Mouse (Mus musculus) embryo, embryonic 9.5 days (tissue): ENCODE measurements around the gene Ctnna2.

ENCODE experiments used
- DNase-seq: peaks from one replicate; pipeline ENCODE4 v3.0.0-alpha.2; 2017; ENCODE audit errors: extremely low spot score

The Ctnna2 gene

DNA sequence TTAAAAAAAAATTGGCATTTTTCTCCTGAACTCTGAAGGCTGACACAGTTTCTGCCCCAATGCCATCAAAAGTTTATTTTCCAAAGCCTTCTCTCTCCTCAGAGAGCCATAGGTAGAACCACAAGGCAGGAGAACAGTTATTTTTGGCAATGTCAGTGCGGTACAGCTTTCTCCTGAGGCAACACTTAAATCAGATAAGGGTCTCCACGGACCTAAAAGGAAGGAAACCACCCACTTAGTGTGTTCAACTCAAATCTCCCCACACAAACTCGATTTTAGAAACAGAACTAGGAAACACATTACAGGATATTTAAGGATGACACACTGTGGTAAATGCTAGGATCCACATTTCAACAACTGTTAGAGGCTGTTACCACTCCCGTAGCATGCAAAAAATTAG lies 803.7 kb downstream of the Ctnna2 start:
- DNase-seq, result no peak

DNA sequence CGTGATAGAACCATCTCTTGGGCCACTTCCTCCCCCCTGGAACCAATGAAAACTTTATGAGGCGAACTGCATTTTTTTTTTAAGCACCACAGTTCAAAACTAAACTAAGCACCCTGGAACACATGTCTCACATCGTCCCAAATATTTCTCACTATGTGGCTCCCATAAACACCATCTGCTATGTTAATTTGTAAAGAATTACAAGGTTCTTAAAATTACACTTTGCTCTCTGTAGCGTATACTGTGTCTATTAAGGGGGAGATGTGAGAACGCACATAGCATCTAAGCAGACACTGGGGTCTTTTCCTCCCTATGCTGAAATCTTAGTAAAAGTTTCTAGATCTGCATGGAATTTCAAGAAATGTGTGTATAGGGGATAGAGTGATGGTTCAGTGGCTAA lies 822.5 kb downstream of the Ctnna2 start:
- DNase-seq, result no peak

DNA sequence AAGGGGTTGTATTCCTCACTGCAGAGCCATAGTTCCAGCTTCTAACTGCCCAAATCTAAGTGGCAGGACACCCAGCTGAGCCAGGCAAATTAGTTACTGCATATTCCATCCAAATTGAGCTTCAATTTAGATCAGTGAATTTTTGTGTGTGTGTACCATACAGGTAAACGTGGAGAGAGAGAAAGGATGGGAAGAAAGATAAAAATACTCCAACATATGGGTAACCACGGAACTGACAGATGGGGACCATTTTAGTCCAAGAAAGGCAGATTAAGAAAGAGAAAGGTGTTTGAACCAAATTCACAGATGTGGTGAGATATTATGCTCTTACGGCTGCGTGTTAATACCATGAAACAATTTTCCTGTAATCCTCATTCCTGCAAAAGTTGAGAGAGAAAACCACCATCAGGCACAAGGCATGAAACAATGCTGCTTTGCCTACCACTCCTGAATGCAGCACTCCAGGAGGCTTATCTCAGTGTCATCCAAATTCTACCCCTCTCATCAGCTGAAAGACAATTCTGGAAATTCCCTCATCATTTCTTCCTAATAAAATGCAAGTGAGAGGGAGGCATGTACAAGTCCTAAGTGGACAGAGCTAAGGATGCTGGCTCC lies 840.1 kb downstream of the Ctnna2 start:
- DNase-seq, result no peak

DNA sequence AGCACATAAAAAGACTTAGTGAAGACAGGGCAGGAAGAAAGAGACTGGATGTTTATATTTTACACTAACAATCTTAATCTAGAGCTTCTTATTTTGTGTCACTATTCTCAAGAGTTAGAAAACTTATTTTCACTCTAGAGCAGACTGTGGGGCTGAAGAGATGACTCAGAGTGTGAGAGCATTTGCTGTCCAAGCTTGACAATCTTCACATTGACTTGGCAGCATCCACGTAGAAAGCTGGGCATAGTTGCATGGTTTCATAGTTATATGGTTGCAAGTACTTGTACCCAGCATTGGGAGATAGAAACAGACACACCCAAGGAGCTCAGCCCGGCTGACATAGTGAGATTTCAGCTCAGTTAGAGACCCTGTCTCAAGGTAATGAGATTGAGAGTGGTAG lies 858.6 kb downstream of the Ctnna2 start:
- no peak for DNase-seq

DNA sequence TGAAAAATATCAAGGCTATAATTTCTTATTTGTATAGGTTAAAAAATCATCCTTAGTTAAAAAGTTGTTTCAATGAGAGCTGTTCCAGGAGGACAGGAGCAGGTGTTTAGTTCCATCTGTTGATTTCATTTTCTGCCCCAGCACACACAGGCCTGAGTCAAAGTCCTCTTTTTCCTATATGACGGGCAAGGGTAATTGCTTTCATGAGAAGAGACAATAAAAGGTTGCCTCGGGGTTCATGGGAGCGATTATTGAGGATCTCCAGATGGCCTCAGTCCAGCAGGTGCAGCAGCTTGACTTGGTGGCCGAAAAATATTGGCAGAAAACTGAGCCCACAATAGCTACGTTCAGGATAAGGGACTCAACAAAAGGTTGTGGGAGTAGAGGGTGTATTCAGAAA lies 859.0 kb downstream of the Ctnna2 start:
- no peak for DNase-seq

DNA sequence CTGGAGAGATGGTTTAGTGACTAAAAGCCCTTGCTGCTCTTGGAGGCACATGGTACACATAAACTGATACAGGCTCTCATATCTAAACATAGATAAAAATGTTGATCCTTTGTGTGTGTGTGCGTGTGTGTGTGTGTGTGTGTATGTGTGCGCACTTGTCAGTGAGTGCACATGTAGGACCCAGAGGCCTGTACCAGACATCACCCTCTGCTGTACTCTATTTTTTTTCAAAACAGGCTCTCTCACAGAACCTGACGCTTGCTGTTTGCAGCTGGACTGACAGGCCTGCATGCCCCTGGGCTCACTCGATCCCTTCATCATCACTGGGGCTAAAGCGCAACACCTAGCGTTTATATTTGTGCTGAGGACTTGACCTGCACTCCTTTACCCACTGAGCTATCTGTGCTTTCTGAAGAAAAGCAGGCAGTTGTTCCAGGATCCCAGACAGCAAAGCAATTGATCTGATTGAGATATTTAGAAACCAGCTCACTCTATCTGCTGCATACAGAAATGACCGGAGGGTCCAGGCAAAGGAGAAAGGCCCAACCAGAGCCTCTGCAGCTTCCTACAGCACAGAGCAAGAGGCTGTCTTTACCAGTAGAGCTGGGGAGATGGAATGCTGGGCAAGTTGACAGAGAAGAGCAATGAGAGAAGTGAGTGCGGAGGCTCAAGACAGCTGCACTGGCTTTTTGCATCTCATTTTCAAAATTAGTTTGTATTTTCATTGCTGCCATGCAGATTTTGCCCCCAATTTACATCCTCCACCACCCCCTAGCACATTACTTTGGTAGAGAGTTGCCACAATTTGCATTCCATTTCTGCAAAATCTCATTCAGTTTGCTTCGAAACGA lies 870.2 kb downstream of the Ctnna2 start:
- DNase-seq, result no peak

DNA sequence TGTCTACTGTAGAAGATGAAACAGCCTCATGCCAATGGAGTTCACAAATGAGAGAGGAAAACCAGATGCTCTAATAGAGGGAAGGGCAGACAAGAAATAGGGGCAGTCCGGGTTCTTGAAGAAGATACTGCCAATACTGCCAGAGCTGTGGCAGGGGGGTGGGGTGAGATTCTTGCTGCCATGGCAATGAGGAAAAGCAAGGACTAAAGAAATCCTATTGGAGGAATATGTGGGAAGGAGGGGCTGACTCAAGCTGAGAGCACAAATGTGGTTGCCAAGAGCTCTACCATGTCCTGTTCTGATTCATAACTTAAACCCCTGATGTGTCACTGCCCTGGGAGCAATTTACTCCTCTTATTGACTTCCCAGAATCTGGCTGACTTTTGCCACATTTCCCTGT lies 878.5 kb downstream of the Ctnna2 start:
- no peak for DNase-seq

DNA sequence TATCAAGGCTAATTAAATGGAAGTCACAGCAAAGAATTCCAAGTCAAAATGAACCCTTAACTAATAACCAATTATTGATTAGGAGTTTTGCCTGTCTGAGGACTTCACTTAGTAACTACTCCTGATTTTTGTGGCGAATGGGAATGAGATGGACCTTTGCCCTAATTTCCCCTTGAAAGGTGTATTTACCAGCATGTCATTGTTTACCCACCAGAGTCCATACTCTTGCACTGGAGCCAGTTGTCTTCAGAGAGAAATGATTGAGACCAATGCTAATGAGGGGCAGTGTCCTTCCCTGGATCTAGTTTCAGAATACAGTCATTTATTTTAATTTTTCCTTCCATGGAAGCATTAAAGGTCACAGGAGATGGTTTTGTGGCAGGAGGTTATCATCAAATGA lies 881.0 kb downstream of the Ctnna2 start:
- DNase-seq, result no peak

DNA sequence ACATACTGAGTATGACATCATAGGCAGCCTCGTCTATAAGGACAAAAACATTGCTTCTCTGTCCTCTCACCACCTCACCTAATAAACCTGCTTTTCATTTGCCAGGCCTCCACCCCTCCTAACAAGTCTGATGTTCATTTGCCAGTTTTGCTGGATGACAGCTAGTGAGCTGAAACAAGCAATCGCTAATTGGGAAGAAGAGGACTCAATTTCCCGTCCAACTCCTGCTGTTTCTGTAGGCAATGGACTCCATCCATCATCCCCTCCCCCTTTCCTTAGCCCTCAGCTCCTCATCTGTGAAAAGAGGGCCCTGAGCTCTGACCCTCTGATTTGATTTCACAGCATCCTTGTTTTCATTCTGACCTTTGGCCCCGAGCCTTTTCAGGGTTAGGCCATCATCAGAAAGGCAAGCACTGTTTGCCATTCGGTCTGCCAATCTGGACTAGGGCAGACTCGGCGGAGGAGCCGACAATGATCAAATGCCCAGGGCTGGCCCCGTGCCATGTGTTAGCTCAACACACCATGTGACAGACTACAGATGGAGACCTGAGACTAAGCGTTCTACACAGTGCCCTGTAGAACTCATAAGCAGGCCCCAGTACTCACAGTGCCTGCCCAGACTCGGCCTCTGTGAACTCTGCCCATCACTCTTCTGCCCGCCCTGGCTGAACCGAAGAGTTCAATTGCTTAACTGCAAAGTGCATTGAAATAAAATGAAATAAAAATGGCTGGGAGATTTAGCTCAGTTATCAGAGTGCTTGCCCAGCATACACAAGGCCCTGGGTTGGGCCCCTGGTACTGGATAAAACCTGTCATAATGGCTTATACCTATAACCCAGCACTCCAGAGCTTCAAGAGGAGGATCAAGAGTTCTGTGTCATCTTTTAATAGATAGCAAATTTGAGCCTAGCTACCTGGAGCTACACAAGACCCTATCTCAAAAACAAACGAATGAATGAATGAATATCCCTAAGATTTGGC lies 903.8 kb downstream of the Ctnna2 start:
- DNase-seq, result peak; percentile 71

DNA sequence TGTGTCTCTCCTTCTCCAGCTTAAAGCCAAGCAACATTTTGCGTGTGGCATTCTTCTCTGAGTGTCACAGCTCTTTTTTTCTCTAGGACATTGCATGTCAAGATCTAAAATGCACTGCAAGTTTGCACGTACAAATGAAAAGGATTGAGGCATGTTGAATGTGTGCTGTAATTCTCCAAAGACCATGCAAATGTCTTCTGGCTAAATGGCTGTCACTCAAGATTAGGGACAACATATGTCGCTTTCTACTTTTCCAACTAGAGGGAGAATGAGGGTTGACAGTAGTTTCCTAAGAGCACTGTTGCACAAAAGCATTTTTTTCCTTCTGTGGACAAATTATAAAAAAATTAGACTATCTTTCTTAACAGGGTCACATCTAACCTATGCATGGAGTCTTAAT lies 909.9 kb downstream of the Ctnna2 start:
- DNase-seq, result no peak

DNA sequence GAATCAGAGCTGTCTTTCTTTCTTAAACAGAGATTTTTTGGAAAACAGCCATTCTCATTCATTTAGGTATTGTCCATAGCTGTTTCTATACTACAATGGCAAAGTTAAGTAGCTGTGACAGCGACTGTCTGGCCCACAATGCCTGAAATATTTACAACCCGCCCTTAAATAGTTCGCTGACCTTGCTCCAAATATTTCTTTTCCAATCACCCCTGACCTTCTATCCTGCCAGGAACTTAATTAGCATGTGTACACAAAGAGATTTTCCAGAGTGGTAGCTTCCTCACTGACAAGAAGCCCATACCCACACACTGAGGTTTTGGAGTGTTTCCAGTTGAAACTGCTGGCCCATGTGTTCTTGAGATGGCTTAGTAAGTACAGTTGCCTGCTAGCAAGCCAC lies 928.8 kb downstream of the Ctnna2 start:
- DNase-seq, result peak; percentile 45

DNA sequence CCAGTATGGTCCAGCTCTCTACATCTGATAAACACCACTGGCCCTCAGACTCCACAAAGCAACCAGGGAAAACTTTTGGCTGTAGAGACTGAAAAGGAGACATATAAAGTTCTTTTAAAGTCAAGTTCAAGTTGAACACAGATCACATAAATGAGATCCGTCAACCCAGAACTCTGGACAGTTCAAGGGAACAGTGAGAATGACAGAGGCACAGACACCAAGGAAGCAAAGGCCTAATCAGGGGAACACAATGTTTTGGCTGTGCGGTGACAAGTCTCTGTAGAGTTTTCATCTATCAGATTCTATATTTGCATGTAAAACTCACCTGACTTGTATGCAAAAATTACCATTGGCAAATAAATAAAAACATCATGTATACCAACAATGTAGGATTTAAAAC lies 929.3 kb downstream of the Ctnna2 start:
- no peak for DNase-seq

DNA sequence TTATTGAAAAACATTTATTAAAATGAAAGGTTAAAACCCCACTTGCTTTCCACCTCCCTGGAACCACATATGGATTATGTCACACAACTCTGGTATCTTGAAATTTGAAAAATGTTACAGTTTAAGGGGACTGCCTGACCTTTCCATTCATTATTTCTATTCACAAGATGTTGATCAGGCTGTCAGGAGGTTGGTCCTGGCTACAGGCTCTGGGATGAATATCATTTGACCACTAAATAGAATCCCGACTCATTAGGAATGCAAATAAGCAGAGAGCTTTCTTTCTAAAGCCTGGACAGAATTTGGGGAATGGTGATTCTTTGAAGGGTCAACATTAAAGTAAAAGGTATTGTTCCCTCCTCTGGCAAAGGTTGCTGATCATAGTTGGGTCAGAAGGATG lies 931.9 kb downstream of the Ctnna2 start:
- no peak for DNase-seq

DNA sequence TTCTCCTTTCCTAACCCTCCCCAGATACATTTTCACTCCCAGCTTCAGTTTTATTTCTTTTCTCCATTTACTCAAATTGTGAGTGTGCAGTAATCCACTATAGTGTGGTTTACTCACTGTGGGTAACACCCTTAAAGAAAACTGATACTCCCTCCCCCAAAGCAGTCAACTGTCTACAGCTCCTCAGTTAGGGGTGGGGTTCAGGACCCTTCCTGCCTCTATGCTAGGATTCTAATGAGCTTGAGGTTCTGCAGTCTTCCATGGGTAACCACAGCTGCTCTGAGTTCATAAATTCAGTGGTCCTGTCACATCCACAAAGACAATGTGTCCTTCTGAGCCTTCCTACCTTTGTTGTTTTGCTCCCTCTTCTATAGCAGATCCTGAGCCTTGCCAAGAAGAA lies 954.4 kb downstream of the Ctnna2 start:
- DNase-seq, result no peak

DNA sequence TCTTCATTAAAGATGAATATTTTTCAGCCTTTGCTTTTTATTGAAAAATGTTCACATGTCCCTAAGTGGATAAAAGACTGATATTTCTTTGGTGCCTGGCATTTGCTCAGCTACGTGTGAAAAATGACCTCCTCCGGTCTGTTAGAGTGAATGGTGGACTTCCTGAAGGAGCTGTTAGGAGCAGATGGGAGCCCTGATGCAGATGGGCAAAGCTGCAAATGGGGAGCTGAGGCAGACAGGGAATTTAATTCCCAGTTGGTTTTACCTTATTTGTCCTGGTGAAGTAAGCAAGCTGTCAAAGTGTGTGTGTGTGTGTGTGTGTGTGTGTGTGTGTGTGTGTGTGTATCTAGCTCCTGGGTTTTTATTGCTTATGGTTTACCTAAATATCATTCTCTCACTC lies 966.3 kb downstream of the Ctnna2 start:
- DNase-seq, result no peak

DNA sequence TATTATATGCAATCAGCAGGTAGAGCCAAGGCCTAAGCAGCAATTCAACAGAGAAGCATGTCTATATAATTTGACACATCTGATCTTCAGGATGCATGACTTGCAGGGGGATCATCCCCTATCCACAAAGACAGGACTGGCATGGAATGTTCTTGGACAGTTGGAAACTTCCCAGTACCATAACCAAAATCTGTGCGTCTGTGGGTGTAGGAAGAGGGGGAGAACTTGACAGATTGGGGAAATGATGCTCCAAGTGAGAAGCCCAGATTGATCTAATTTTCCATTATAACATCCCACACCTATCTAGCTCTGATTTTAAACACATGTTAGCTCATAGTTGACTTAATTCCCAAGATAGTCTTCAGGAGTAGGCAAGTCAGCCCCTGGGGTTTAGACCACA lies 968.5 kb downstream of the Ctnna2 start:
- no peak for DNase-seq

DNA sequence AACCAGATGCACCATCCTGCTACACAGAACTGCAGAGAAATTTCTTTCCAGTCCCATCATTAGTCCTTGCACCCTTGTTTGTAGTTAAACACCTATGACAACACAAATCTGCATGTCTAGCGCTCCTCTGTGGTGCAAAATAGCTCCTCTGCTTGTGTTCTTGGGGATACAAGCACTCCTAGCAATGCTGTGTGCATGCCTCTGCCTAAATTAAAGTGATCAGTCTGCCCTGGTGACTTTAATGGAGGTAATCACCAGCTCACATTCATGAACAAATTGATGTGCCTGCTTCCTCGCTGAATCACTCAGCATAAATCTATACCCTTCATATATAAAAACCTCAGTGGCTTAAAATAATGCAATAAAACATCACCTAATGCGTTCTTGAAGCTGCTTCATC lies 987.4 kb downstream of the Ctnna2 start:
- DNase-seq, result no peak

DNA sequence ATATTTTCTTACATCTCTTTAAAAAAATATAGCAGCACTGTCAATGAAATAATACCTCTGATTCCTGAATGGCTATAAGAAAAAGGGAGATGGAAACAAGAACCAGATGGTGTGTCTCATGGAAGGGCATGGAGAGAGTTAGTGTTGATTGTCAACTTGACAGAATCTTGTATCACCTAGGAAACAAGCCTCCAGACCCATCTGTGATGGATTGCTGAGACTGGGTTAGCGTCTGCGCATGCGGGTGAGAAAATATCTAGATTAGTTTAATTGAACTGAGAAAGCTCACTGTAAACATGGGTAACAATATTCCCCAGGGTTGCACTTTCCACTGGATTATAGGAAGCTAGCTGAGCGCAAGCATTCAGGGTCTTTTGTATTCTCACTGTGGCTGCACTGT lies 994.7 kb downstream of the Ctnna2 start:
- DNase-seq, result no peak

DNA sequence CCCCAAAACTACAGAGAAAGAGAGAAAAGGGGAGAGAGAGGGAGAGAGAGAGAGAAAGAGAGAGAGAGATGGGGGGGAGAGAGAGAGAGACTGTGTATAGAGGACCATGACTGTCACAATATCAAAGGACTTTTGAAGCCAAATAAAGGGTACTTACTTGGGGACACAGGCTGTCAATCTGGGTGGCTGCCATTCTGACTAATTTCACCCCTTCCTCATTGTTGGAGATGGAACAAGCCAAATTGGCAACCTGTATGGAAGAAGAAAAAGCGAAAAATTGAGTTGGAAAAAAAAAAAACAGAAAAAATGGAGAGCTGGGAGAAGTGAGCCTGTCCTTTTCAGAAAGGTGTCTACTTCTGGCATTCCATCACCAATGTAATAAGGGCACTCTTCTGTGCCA lies 997.8 kb downstream of the Ctnna2 start:
- no peak for DNase-seq

DNA sequence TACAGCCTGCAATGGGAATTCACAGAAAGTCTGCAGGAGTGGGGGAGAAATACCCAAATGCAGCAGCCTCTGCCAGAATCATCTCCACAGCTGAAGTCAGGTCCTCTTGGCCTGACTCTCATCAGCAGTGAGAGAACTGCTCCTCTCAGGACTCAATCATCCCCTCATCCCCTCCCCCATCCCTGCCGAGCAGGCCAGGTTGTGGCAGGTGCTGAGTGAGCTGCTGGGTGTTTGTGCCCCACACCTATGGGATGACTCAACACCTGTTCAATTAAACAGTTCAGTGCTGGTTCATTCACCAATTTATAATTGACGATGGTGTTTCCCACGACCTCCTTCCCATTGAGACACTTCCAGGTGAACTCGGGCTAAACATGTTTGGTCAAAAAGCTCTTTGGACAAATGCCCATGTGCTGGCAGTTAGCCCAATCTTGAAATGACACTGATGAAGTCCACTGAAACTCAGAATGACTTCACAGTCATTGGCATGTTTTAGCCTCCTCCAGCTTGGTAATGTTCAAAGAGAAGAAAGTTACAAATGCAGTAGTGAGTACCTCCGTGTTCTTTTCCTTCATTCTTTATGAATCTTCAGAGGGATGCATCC lies 1000.1 kb downstream of the Ctnna2 start:
- DNase-seq, result no peak

DNA sequence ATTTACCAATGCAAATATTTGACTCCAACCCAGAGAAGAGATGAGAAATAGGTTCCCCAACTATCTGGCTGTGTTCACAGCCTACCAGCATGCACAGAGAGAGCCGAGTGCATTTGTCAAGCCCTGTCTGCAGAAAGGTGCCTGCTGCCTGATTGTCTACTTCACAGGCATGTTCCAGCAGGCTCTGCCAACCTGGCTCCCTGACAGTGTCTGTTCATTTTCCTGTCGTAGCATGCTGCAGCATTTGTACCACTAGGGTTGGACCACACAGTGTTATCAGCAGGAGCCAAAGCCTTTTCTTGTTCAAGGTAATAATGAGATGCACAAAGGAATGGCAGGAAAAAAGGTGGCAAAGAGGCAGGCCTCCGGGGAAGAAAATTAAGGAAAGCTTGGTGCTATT lies 1001.7 kb downstream of the Ctnna2 start:
- peak; percentile 7 for DNase-seq

DNA sequence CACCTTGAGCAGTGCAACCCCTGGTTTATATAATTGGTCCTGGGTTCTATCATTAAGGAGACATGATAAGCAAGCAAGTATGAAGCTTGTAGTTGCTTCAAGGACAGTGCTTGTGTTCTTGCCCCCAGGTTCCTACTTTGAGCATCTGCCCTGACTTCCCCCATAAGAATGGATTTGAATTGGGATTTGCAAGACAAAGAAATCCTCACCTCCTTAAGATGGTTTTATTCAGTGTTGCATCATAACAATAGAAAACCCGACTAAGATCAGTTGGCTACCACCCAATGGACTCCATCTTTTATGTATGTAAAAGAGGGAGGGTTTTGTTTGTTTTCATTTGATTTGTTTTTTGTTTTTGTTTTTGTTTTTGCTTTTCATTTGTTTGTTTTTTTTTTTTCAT lies 1005.2 kb downstream of the Ctnna2 start:
- DNase-seq, result no peak
